Mouse (Mus musculus) liver, embryonic 12.5 days (tissue): ENCODE data around the gene Tmem205. TPM values are rescaled to one million over a fixed set of nuclear protein-coding genes. Genes with fewer than 3 reads are reported as not detected.

Experiments
- ATAC-seq: fragments of 200-750 bp; cut with Nextera tagmentation; 2 replicates; pipeline ENCODE4 v1.8.0; 2017; ENCODE audit warnings: moderate number of reproducible peaks, mild to moderate bottlenecking, moderate library complexity
- H3K27ac ChIP-seq: fragments of 300-500 bp; sonication (generic); 2 replicates; pipeline ENCODE4 v1.5.1; 2016; ENCODE audit warnings: mild to moderate bottlenecking
- H3K27me3 ChIP-seq: fragments of 300-500 bp; sonication (generic); replicated peaks from 2 replicates; pipeline ENCODE4 v1.6.1; 2016; ENCODE audit warnings: mild to moderate bottlenecking, moderate library complexity
- H3K36me3 ChIP-seq: fragments of 300-500 bp; sonication (generic); 2 replicates; pipeline ENCODE4 v1.6.1; 2016; ENCODE audit warnings: mild to moderate bottlenecking, moderate library complexity
- H3K4me1 ChIP-seq: fragments of 300-500 bp; sonication (generic); 2 replicates; pipeline ENCODE4 v1.6.1; 2016
- H3K4me2 ChIP-seq: fragments of 300-500 bp; sonication (generic); 2 replicates; pipeline ENCODE4 v1.6.1; 2016; ENCODE audit warnings: mild to moderate bottlenecking, moderate library complexity
- H3K4me3 ChIP-seq: fragments of 300-500 bp; sonication (generic); 2 replicates; pipeline ENCODE4 v1.5.1; 2016; ENCODE audit warnings: mild to moderate bottlenecking, moderate library complexity
- H3K9ac ChIP-seq: fragments of 300-500 bp; sonication (generic); 2 replicates; pipeline ENCODE4 v1.6.1; 2016; ENCODE audit warnings: mild to moderate bottlenecking, moderate library complexity
- H3K9me3 ChIP-seq: fragments of 300-500 bp; sonication (generic); replicated peaks from 2 replicates; pipeline ENCODE4 v1.6.1; 2016; ENCODE audit warnings: mild to moderate bottlenecking, moderate library complexity
- WGBS: fragments of 180-500 bp; shearing (Covaris S2); methylation state at CpG from one replicate; pipeline ENCODE4 v1.1.7; 2016; ENCODE audit not compliant: insufficient replicate concordance; 5-methylcytosine and 5-hydroxymethylcytosine counted together
- polyA plus RNA-seq: library from polyadenylated mRNA; unstranded; fragments of >200 nt; fragmentation: Nextera tagmentation; extraction: Ambion mirVana; gene quantifications from 2 replicates; pipeline ENCODE4 v1.2.1, GENCODE M21; 2016

Gene Tmem205
- polyA plus RNA-seq, 1 experiment from 2014 or later = 41.8 TPM

DNA sequence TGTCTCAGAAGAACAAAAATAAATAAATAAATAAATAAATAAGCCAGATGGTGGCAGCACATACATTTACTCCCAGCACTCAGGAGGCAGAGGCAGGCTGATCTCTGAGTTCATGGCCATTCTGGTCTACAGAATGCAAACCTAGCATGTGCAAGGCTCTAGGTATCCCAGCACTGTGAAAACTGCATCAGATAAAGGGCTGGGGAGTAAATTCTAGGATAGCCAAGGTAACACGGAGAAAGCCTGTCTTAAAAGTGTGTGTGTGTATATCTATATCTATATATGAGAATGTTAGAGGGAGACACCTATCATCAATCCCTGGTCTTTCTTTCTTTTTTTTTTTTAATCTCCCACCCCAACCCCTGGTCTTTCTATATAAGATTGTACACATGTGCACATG is 1.9 kb downstream of the Tmem205 start:
- 85% methylated on average over 1 of the region's 1 CpGs for WGBS
- H3K9me3 ChIP-seq = no peaks in the 10 kb centered on the region
- ATAC-seq = no peak
- H3K27me3 ChIP-seq = 0 out of 2 replicates have a peak, but pooled peaks cover 3% of the 10 kb centered on the region
- H3K36me3 ChIP-seq = peaks cover 9% of the 10 kb centered on the region
- no peak overlapping the region for H3K4me2 ChIP-seq
- H3K27ac ChIP-seq = no peak overlapping the region
- H3K4me3 ChIP-seq = no peak overlapping the region
- H3K9ac ChIP-seq = no peak overlapping the region
- peaks cover 38% of the 10 kb centered on the region for H3K4me1 ChIP-seq

- H3K9ac ChIP-seq = no peak overlapping the region
- 83% methylated on average over 3 of the region's 3 CpGs for WGBS
- 0 out of 2 replicates have a peak, but pooled peaks cover 3% of the 10 kb centered on the region for H3K27me3 ChIP-seq
- H3K27ac ChIP-seq = no peak overlapping the region
- no peaks in the 10 kb centered on the region for H3K9me3 ChIP-seq
- H3K4me1 ChIP-seq = peaks cover 38% of the 10 kb centered on the region
- ATAC-seq = no peak
- no peak overlapping the region for H3K4me3 ChIP-seq
- no peak overlapping the region for H3K4me2 ChIP-seq
- peaks cover 9% of the 10 kb centered on the region for H3K36me3 ChIP-seq
Measured at GRCm38 (mm10) chr9:21925034-21925433, 2.3 kb downstream of the Tmem205 start.

DNA sequence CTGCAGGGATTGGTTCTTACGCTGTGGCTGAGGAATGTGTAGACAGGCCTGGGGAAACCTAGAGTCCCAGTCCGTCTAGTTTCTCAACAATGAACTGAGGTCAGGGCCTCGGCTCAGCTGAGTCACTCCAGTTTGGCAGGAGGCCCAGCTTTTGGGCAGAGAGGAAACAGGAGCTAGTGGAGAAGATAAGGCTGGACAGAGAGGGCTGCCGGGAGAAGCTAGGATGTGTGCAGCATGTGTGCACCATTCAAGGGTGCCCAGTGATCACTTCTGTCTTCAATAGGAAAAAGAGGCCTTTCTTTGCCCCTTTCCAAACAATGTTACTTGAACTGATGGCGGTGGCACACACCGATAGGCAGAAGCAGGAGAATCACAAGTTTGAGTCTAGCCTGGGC is 3.3 kb downstream of the Tmem205 start:
- peak; percentile 61 for ATAC-seq
- H3K27ac ChIP-seq = peak overlapping the region; percentile 43; the same call in 1 of the 2 replicates
- H3K9me3 ChIP-seq = no peaks in the 10 kb centered on the region
- H3K9ac ChIP-seq = no peak overlapping the region
- no peak overlapping the region for H3K4me3 ChIP-seq
- 37% methylated on average over 6 of the region's 6 CpGs for WGBS
- H3K27me3 ChIP-seq = 0 out of 2 replicates have a peak, but pooled peaks cover 2% of the 10 kb centered on the region
- H3K4me1 ChIP-seq = peaks cover 38% of the 10 kb centered on the region
- H3K4me2 ChIP-seq = no peak overlapping the region
- peaks cover 9% of the 10 kb centered on the region for H3K36me3 ChIP-seq

- H3K4me3 ChIP-seq = no peak overlapping the region
- H3K36me3 ChIP-seq = peaks cover 9% of the 10 kb centered on the region
- H3K4me1 ChIP-seq = peaks cover 42% of the 10 kb centered on the region
- H3K4me2 ChIP-seq = no peak overlapping the region
- H3K9ac ChIP-seq = no peak overlapping the region
- no peaks in the 10 kb centered on the region for H3K27me3 ChIP-seq
- no peaks in the 10 kb centered on the region for H3K9me3 ChIP-seq
- ATAC-seq = no peak
- 44% methylated on average over 3 of the region's 3 CpGs for WGBS
- peak overlapping the region; percentile 47; the same call in 1 of the 2 replicates for H3K27ac ChIP-seq
Measured at GRCm38 (mm10) chr9:21923490-21924098, 3.8 kb downstream of the Tmem205 start.

- ATAC-seq = no peak
- Histone ChIP-seq H3K4me1 (peaks cover 47% of the 10 kb centered on the region), H3K9ac (no peak overlapping the region), H3K4me2 (no peak overlapping the region), H3K36me3 (peaks cover 9% of the 10 kb centered on the region), H3K4me3 (no peak overlapping the region), H3K27ac (no peak overlapping the region), H3K9me3 (no peaks in the 10 kb centered on the region), H3K27me3 (no peaks in the 10 kb centered on the region)
- 71% methylated on average over 4 of the region's 4 CpGs for WGBS
Measured at GRCm38 (mm10) chr9:21923036-21923435, 4.3 kb downstream of the Tmem205 start.

GRCm38 (mm10) chr9:21918692-21919384 is 8.5 kb downstream of the Tmem205 start:
- no peaks in the 10 kb centered on the region for H3K9me3 ChIP-seq
- H3K4me1 ChIP-seq = peaks cover 30% of the 10 kb centered on the region
- peak overlapping the region; percentile 100 for H3K4me2 ChIP-seq
- peaks cover 22% of the 10 kb centered on the region for H3K27me3 ChIP-seq
- H3K27ac ChIP-seq = peak overlapping the region; percentile 31; the same call in 1 of the 2 replicates
- 25% methylated on average over 5 of the region's 5 CpGs for WGBS
- peak overlapping the region; percentile 73; the same call in 1 of the 2 replicates for H3K4me3 ChIP-seq
- peaks cover 2% of the 10 kb centered on the region; the same call in 1 of the 2 replicates for H3K36me3 ChIP-seq
- no peak overlapping the region for H3K9ac ChIP-seq
- no peak for ATAC-seq

GRCm38 (mm10) chr9:21918035-21918592 is 9.2 kb downstream of the Tmem205 start, which contains the start of gene Rab3d:
Rab3d (minus strand) TSS chr9:21918192.
- ATAC-seq = peak; percentile 91
- peak within 1 kb of the TSS; percentile 54 for H3K27ac ChIP-seq
- peak within 1 kb of the TSS; percentile 100 for H3K4me2 ChIP-seq
- peaks cover 22% of the 10 kb centered on the region for H3K27me3 ChIP-seq
- H3K4me3 ChIP-seq = peak within 1 kb of the TSS; percentile 73
- peaks cover 23% of the 10 kb centered on the region for H3K4me1 ChIP-seq
- peaks cover 2% of the 10 kb centered on the region; the same call in 1 of the 2 replicates for H3K36me3 ChIP-seq
- peak within 1 kb of the TSS; percentile 78 for H3K9ac ChIP-seq
- no peaks in the 10 kb centered on the region for H3K9me3 ChIP-seq
- 2% methylated on average over 36 of the region's 36 CpGs for WGBS

DNA sequence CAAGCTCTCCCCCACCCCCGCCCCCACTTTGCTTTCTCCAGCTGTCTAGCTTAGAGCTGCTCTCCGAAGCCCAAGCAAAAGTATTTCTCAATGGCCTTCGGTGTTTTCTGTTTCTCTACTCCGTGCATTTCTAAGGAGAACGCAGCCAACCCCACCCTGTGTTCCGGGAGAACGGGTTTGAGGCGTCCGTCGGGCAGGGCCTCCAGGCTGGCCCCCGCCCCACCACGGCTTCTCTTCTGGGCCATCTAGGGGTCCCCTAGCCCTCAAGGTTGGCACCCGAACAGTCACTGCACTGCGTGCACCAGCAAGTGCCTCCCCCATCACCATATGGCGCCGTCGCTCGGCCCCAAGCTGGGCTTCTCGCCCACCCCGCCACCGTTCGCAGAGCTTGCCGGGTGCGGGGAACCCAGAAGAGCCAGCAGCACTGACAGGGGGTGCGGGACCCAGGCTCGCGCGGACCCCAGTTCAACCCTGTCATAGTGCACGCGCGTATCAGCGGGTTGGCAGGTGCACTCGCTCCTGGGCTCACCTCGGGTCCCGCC is 9.8 kb downstream of the Tmem205 start:
- peak overlapping the region; percentile 78 for H3K9ac ChIP-seq
- peaks cover 23% of the 10 kb centered on the region for H3K4me1 ChIP-seq
- 2% methylated on average over 35 of the region's 35 CpGs for WGBS
- peak; percentile 30 for ATAC-seq
- peak overlapping the region; percentile 73 for H3K4me3 ChIP-seq
- no peaks in the 10 kb centered on the region for H3K9me3 ChIP-seq
- peaks cover 22% of the 10 kb centered on the region for H3K27me3 ChIP-seq
- H3K27ac ChIP-seq = peak overlapping the region; percentile 54; the same call in 1 of the 2 replicates
- peaks cover 2% of the 10 kb centered on the region; the same call in 1 of the 2 replicates for H3K36me3 ChIP-seq
- peak overlapping the region; percentile 100 for H3K4me2 ChIP-seq

DNA sequence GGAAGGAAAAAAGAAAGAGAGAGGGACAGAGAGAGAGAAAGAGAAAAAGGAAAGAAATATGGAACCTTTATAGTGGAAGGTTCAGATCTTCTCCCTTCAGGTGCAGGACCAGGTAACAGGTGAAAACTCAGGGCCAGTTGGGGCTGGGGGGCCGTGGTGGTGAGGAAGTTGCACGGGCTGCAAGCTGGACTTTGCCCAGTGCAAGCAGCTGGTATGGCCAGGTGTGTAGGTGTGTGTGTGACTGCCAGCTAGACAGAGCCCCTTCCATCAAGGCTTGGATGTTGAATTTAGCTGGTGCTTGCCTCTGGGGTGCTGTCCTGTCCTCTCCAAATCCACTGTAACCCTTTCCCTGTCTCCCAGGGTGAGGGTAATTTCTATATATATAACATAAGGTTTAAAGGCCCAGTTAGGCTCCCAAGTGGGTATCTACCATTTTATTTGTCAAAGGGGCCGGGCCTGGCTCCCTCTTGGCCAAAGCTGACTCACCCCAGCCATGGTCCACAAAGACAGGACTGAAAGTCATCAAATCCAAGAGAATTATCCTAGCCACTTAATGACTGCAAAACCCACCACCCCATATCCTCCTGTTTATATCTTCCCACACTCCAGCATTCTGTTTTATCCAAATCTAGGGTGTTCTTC is 10.4 kb downstream of the Tmem205 start:
- Histone ChIP-seq H3K27me3 (peaks cover 22% of the 10 kb centered on the region), H3K27ac (no peak overlapping the region), H3K36me3 (peaks cover 2% of the 10 kb centered on the region; the same call in 1 of the 2 replicates), H3K9ac (peak overlapping the region; percentile 78), H3K4me1 (peaks cover 23% of the 10 kb centered on the region), H3K4me3 (peak overlapping the region; percentile 73), H3K9me3 (no peaks in the 10 kb centered on the region), H3K4me2 (peak overlapping the region; percentile 100)
- no peak for ATAC-seq
- 47% methylated on average over 3 of the region's 3 CpGs for WGBS

- no peaks in the 10 kb centered on the region for H3K9me3 ChIP-seq
- H3K27me3 ChIP-seq = no peaks in the 10 kb centered on the region
- H3K27ac ChIP-seq = no peak overlapping the region
- H3K4me3 ChIP-seq = no peak overlapping the region
- no peaks in the 10 kb centered on the region for H3K4me1 ChIP-seq
- H3K36me3 ChIP-seq = no peaks in the 10 kb centered on the region
- WGBS = 59% methylated on average over 10 of the region's 10 CpGs
- no peak for ATAC-seq
- no peak overlapping the region for H3K4me2 ChIP-seq
- no peak overlapping the region for H3K9ac ChIP-seq
Measured at GRCm38 (mm10) chr9:21909474-21910223, 17.7 kb downstream of the Tmem205 start.

DNA sequence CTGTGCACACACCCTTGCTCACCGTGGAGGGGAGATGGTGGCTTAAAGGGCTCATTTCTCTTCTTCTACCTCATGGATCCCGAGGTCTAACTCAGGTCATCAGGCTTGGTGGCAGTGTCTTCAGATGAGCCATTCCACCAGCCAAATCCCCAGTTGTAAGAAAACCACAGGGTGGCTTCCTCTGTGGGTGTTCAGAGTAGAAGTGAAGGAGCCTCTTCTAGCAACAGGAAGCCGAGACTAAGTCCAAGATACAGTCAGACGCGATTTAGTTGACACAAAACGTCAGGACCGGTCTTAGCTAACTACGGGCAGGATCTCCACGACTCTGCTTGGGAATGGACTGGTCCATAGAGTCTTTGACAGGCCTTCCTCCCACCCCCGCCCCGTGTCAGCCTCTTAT is 19.1 kb downstream of the Tmem205 start:
- no peak for ATAC-seq
- H3K36me3 ChIP-seq = no peaks in the 10 kb centered on the region
- 26% methylated on average over 11 of the region's 11 CpGs for WGBS
- H3K4me3 ChIP-seq = no peak overlapping the region
- H3K27ac ChIP-seq = no peak overlapping the region
- no peak overlapping the region for H3K9ac ChIP-seq
- no peaks in the 10 kb centered on the region for H3K9me3 ChIP-seq
- H3K4me2 ChIP-seq = no peak overlapping the region
- no peaks in the 10 kb centered on the region for H3K4me1 ChIP-seq
- H3K27me3 ChIP-seq = peaks cover 3% of the 10 kb centered on the region
